Mouse (Mus musculus) kidney, adult 9 months (tissue): ENCODE measurements around the gene Lhx5.

ENCODE experiments used
- DNase-seq: peaks from one replicate; pipeline ENCODE4 v3.0.0; 2022

Lhx5 gene

GRCm38 (mm10) chr5:120431649-120432485, at the start of gene Lhx5:
Lhx5 (plus strand) TSS chr5:120431699.
- DNase-seq: no peak

- DNase-seq: no peak
Observed at GRCm38 (mm10) chr5:120386361-120386760, 45.1 kb upstream of the Lhx5 start.

- DNase-seq: no peak
Observed at GRCm38 (mm10) chr5:120388765-120389164, 42.7 kb upstream of the Lhx5 start.

- no peak for DNase-seq
Observed at GRCm38 (mm10) chr5:120389973-120390372, 41.5 kb upstream of the Lhx5 start.

GRCm38 (mm10) chr5:120393871-120394667, 37.4 kb upstream of the Lhx5 start:
- DNase-seq: no peak

GRCm38 (mm10) chr5:120397988-120398387, 33.5 kb upstream of the Lhx5 start:
- no peak for DNase-seq

- DNase-seq: peak; percentile 76
Observed at GRCm38 (mm10) chr5:120404831-120405591, 26.5 kb upstream of the Lhx5 start.

GRCm38 (mm10) chr5:120408933-120409332, 22.6 kb upstream of the Lhx5 start:
- DNase-seq: no peak

- DNase-seq: no peak
Observed at GRCm38 (mm10) chr5:120409385-120410378, 21.8 kb upstream of the Lhx5 start.

- no peak for DNase-seq
Observed at GRCm38 (mm10) chr5:120413436-120413835, 18.1 kb upstream of the Lhx5 start.

- no peak for DNase-seq
Observed at GRCm38 (mm10) chr5:120420106-120420505, 11.4 kb upstream of the Lhx5 start.

- peak; percentile 64 for DNase-seq
Observed at GRCm38 (mm10) chr5:120424039-120424438, 7.5 kb upstream of the Lhx5 start.

GRCm38 (mm10) chr5:120424657-120425056, 6.8 kb upstream of the Lhx5 start:
- no peak for DNase-seq

- no peak for DNase-seq
Observed at GRCm38 (mm10) chr5:120425711-120426110, 5.8 kb upstream of the Lhx5 start.

GRCm38 (mm10) chr5:120426572-120426971, 4.9 kb upstream of the Lhx5 start:
- no peak for DNase-seq

- DNase-seq: no peak
Observed at GRCm38 (mm10) chr5:120427451-120427938, 4.0 kb upstream of the Lhx5 start.

- DNase-seq: no peak
Observed at GRCm38 (mm10) chr5:120428189-120428838, 3.2 kb upstream of the Lhx5 start.

GRCm38 (mm10) chr5:120428990-120429389, 2.5 kb upstream of the Lhx5 start:
- DNase-seq: no peak

- no peak for DNase-seq
Observed at GRCm38 (mm10) chr5:120429692-120430091, 1.8 kb upstream of the Lhx5 start.

- DNase-seq: no peak
Observed at GRCm38 (mm10) chr5:120431001-120431583, 407 bp upstream of the Lhx5 start.
